Mouse (Mus musculus) spleen, adult 2 months (tissue): ENCODE measurements around the gene Ifnk.

Experiments
- CTCF ChIP-seq: fragments of 200-500 bp; IDR thresholded peaks from 2 replicates; pipeline ENCODE4 v1.5.1; 2011; ENCODE audit warnings: mild to moderate bottlenecking, inconsistent platforms; ENCODE audit not compliant: insufficient read depth, insufficient read length, insufficient replicate concordance; ENCODE audit errors: extremely low read depth
- POLR2A ChIP-seq: fragments of 200-500 bp; IDR thresholded peaks from 2 replicates; pipeline ENCODE4 v1.6.1; 2011; ENCODE audit warnings: low read depth, low read length, inconsistent platforms

- TF ChIP-seq POLR2A (no peak), CTCF (no peak)
Observed at GRCm38 (mm10) chr4:35112452-35112851, 39.4 kb upstream of the Ifnk start.
